Mouse (Mus musculus): ENCODE results near the gene Lrrc19.
"Not testable (repeated sequence)": the region's sequence is repeated elsewhere in the genome, so short reads cannot be mapped to it uniquely, and the experiment has no call there.

The Lrrc19 gene

GRCm38 (mm10) chr4:94649920-94650319 lies at the start of gene Lrrc19:
Gene Lrrc19, minus strand, starts transcription at chr4:94650144.
- no peak for DNase-seq

- no peak for DNase-seq
Observed at GRCm38 (mm10) chr4:94696368-94696767, 46.4 kb upstream of the Lrrc19 start.

- DNase-seq: no peak
Observed at GRCm38 (mm10) chr4:94692175-94692574, 42.2 kb upstream of the Lrrc19 start.

- no peak for DNase-seq
Observed at GRCm38 (mm10) chr4:94691078-94691477, 41.1 kb upstream of the Lrrc19 start.

- DNase-seq: not testable (repeated sequence)
Observed at GRCm38 (mm10) chr4:94689804-94690203, 39.9 kb upstream of the Lrrc19 start.

GRCm38 (mm10) chr4:94683305-94683704 lies 33.4 kb upstream of the Lrrc19 start:
- no peak for DNase-seq

GRCm38 (mm10) chr4:94682029-94682428 lies 32.1 kb upstream of the Lrrc19 start:
- no peak for DNase-seq

GRCm38 (mm10) chr4:94681181-94681580 lies 31.2 kb upstream of the Lrrc19 start:
- no peak for DNase-seq

- no peak for DNase-seq
Observed at GRCm38 (mm10) chr4:94680662-94681061, 30.7 kb upstream of the Lrrc19 start.

GRCm38 (mm10) chr4:94669718-94670117 lies 19.8 kb upstream of the Lrrc19 start:
- DNase-seq: peak; percentile 2

- DNase-seq: not testable (repeated sequence)
Observed at GRCm38 (mm10) chr4:94650426-94651175, 657 bp upstream of the Lrrc19 start.

- peak; percentile 29 for DNase-seq
Observed at GRCm38 (mm10) chr4:94643141-94643540, 6.8 kb downstream of the Lrrc19 start.

GRCm38 (mm10) chr4:94620077-94620476 lies 29.9 kb downstream of the Lrrc19 start:
- DNase-seq: no peak

GRCm38 (mm10) chr4:94614627-94615006 lies 35.3 kb downstream of the Lrrc19 start:
- DNase-seq: no peak

GRCm38 (mm10) chr4:94613972-94614626 lies 35.8 kb downstream of the Lrrc19 start, which contains the start of gene Ift74:
Gene Ift74, plus strand, starts transcription at chr4:94614491.
- DNase-seq: peak; percentile 96

- DNase-seq: no peak
Observed at GRCm38 (mm10) chr4:94610339-94610738, 39.6 kb downstream of the Lrrc19 start.

GRCm38 (mm10) chr4:94605591-94605990 lies 44.4 kb downstream of the Lrrc19 start:
- DNase-seq: no peak

GRCm38 (mm10) chr4:94604452-94605019 lies 45.4 kb downstream of the Lrrc19 start:
- DNase-seq: no peak

GRCm38 (mm10) chr4:94603031-94603629 lies 46.8 kb downstream of the Lrrc19 start, which contains the start of gene Plaa:
Gene Plaa, minus strand, starts transcription at chr4:94603244.
- DNase-seq: peak; percentile 86

GRCm38 (mm10) chr4:94602496-94603030 lies 47.4 kb downstream of the Lrrc19 start:
- DNase-seq: no peak

- DNase-seq: peak; percentile 25
Observed at GRCm38 (mm10) chr4:94601395-94601794, 48.5 kb downstream of the Lrrc19 start.

GRCm38 (mm10) chr4:94592709-94593108 lies 57.2 kb downstream of the Lrrc19 start:
- no peak for DNase-seq

GRCm38 (mm10) chr4:94591765-94592381 lies 58.1 kb downstream of the Lrrc19 start:
- no peak for DNase-seq
